Mouse (Mus musculus): ENCODE measurements around the gene Lgi2. TPM values are rescaled to one million over a fixed set of nuclear protein-coding genes. Genes with fewer than 3 reads are reported as not detected.

Lgi2 gene
- polyA plus RNA-seq, 1 experiment = not detected

DNA sequence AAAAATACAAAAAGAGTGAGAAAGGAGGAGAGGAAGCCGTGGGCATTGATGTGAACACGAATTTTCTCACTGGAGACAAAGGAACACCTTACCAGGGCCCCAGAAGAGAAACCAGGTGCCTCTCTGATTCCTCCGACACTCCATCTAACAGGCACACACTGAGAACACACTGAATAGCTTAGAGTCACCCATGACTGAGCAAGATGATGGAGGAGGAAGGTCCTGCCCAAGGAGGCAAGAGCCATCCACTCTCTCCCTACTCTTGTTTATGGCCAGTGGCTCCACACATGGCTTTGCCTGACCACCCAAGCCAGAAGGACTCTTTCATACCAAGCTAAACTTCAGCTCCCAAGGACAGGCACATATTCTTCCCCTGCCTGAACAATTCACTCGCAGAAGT, 22.5 kb downstream of the Lgi2 start:
- Histone ChIP-seq H3K4me3 (ENCODE audit: insufficient read depth, low read length) (no peak overlapping the region), H3K4me1 (ENCODE audit: control insufficient read depth, insufficient read depth, low read length) (no peaks in the 10 kb centered on the region), H3K27ac (ENCODE audit: insufficient read depth, low read depth, low read length) (no peak overlapping the region)
- TF ChIP-seq CTCF (IDR thresholded peaks at IDR 0.05; ENCODE audit: low read depth, low read length) (no peak), POLR2A (IDR thresholded peaks at IDR 0.05; ENCODE audit: borderline replicate concordance, low read depth, low read length) (no peak)

DNA sequence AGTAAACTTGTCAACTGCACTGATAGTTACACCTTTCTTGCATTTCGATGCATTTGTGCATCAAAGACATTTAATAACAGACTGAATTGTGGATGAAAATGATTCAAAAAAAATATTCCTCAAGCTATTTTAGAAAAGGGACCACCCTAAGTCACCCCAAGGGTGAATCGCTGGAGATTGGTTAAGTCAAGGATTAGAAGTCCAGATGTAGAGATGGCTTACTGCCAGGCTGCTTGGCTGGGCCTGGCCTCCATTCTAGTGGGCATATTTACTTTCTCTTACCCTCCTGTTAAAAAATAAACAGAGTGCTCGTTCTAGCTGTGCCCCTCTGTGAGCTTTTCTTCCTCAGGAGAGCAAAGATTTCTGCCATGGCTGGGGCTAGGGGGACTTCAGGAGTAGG, 26.1 kb downstream of the Lgi2 start:
- Histone ChIP-seq H3K4me1 (ENCODE audit: control insufficient read depth, insufficient read depth, low read length) (no peaks in the 10 kb centered on the region), H3K4me3 (ENCODE audit: insufficient read depth, low read length) (no peak overlapping the region), H3K27ac (ENCODE audit: insufficient read depth, low read depth, low read length) (no peak overlapping the region)
- TF ChIP-seq CTCF (IDR thresholded peaks at IDR 0.05; ENCODE audit: low read depth, low read length) = no peak
- TF ChIP-seq POLR2A (IDR thresholded peaks at IDR 0.05; ENCODE audit: borderline replicate concordance, low read depth, low read length) = no peak

DNA sequence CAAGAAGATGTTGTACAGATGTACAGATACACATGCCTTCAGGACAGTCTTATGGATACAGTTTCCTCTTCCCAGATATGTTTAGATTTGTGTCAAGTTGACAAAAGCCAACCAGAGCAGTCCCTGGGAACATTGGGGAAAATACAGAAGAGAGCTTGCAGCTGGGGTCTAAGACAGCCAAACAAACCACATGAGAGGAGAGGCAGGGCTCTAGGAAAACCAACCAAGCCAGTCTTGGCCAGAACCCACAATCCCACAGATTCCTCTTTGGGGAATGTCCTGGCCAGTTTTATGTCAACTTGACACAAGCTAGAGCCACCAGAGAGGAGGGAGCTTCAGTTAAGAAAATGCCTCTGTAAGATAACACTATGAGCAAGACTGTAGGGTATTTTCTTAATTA, 26.8 kb downstream of the Lgi2 start:
- H3K4me1 ChIP-seq (ENCODE audit: control insufficient read depth, insufficient read depth, low read length) = no peaks in the 10 kb centered on the region
- no peak overlapping the region for H3K4me3 ChIP-seq (ENCODE audit: insufficient read depth, low read length)
- no peak overlapping the region for H3K27ac ChIP-seq (ENCODE audit: insufficient read depth, low read depth, low read length)
- TF ChIP-seq CTCF (IDR thresholded peaks at IDR 0.05; ENCODE audit: low read depth, low read length) = no peak
- no peak for TF ChIP-seq POLR2A (IDR thresholded peaks at IDR 0.05; ENCODE audit: borderline replicate concordance, low read depth, low read length)

DNA sequence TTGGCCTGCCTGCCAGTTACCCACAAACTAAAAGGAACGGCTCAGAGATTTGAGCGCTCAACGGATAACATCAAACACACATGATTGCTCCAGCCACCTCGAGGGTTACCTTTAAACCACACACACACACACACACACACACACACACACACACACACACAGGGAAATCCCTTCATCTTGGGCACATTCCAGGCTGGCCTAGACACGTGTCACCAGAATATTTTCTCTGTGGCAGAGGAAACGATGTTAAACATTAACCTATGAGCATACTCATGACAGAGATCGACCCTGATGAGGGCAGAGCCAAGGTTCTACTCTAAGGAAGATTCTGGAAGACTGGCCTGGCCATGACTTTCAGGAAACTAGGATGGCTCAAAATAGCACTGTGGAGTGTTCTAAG, 29.2 kb downstream of the Lgi2 start:
- TF ChIP-seq CTCF (IDR thresholded peaks at IDR 0.05; ENCODE audit: low read depth, low read length) (no peak), POLR2A (IDR thresholded peaks at IDR 0.05; ENCODE audit: borderline replicate concordance, low read depth, low read length) (no peak)
- no peak overlapping the region for H3K27ac ChIP-seq (ENCODE audit: insufficient read depth, low read depth, low read length)
- no peak overlapping the region for H3K4me3 ChIP-seq (ENCODE audit: insufficient read depth, low read length)
- no peaks in the 10 kb centered on the region for H3K4me1 ChIP-seq (ENCODE audit: control insufficient read depth, insufficient read depth, low read length)

DNA sequence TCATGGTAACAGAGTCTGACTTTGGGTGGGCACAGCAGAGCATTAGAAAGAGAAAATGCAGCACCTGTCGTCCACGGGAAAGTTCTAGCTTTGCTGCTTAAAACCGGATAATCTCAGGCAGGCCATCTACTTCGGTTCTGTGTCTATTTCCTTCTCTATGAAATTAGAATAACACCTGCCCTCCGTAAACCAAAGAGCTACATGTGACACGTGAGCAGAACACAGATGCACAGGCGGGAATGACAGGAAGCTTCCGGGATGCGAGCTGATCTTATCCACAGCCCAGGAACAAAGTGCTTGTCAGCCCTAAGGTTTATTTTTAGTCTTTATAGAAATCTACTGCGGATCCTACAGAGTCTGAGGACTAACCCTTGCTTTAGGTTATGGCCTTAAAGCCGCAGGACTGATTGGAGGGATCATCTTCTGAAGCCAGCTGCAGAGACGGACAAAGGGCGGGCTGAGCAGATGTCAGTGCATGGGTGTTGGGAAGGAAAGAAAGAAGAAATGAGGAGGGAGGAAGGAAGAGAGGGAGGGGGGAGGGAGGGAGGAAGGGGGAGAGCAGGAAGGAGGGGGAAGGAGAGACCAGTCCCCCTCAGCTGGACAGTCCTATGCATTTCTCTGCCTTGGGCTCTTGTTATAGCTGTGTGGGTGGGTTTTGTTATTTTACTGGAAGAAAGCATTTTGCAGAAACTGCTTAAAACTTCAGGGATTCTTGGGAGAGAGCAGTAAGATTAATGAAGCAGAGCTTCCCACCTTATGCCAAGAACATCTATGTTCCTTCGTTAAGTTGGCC, 31.3 kb downstream of the Lgi2 start:
- H3K27ac ChIP-seq (ENCODE audit: insufficient read depth, low read depth, low read length) = no peak overlapping the region
- TF ChIP-seq POLR2A (IDR thresholded peaks at IDR 0.05; ENCODE audit: borderline replicate concordance, low read depth, low read length) (no peak), CTCF (IDR thresholded peaks at IDR 0.05; ENCODE audit: low read depth, low read length) (no peak)
- no peaks in the 10 kb centered on the region for H3K4me1 ChIP-seq (ENCODE audit: control insufficient read depth, insufficient read depth, low read length)
- H3K4me3 ChIP-seq (ENCODE audit: insufficient read depth, low read length) = no peak overlapping the region

DNA sequence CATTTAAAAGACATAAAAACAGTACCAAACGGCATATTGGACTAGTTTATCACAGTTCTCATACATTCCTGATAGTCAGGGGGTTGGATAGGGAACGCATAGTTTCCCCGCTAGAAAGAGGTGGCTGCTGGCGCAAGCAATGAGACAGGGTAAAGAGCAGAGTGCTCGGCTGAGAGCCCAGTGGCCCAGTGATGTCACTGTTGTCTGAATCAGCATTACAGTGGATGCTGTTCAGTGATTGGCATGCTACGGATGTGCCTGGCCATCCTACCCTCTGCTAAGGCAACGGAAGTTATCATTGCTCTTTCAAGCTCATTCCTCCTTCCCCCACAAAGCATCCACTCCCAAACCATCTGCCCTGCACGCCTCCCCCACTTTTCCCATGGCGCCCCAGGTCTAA, 32.6 kb downstream of the Lgi2 start:
- Histone ChIP-seq H3K27ac (ENCODE audit: insufficient read depth, low read depth, low read length) (no peak overlapping the region), H3K4me3 (ENCODE audit: insufficient read depth, low read length) (no peak overlapping the region), H3K4me1 (ENCODE audit: control insufficient read depth, insufficient read depth, low read length) (no peaks in the 10 kb centered on the region)
- TF ChIP-seq POLR2A (IDR thresholded peaks at IDR 0.05; ENCODE audit: borderline replicate concordance, low read depth, low read length) (no peak), CTCF (IDR thresholded peaks at IDR 0.05; ENCODE audit: low read depth, low read length) (no peak)

DNA sequence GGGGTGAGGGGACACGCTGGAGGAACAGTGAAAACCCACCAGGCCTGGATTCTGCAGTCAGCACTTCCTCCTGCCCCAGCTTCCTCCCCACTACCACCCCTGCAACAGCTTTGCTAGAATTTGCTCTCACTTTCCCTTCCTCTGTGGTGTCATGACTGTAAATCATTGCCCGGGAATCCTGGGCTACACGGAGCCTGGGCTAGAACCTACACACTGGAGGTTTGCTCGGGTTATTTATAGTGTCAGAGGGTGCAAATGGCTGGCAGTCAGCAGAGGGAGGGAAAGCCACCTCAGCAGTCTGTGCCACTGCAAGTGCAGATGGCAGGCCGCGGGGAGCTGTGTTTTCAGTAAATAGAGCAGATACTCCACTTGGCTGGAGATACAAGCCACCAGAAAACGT, 37.7 kb downstream of the Lgi2 start:
- H3K4me3 ChIP-seq (ENCODE audit: insufficient read depth, low read length) = no peak overlapping the region
- no peak for TF ChIP-seq CTCF (IDR thresholded peaks at IDR 0.05; ENCODE audit: low read depth, low read length)
- no peak for TF ChIP-seq POLR2A (IDR thresholded peaks at IDR 0.05; ENCODE audit: borderline replicate concordance, low read depth, low read length)
- H3K4me1 ChIP-seq (ENCODE audit: control insufficient read depth, insufficient read depth, low read length) = no peaks in the 10 kb centered on the region
- no peak overlapping the region for H3K27ac ChIP-seq (ENCODE audit: insufficient read depth, low read depth, low read length)

DNA sequence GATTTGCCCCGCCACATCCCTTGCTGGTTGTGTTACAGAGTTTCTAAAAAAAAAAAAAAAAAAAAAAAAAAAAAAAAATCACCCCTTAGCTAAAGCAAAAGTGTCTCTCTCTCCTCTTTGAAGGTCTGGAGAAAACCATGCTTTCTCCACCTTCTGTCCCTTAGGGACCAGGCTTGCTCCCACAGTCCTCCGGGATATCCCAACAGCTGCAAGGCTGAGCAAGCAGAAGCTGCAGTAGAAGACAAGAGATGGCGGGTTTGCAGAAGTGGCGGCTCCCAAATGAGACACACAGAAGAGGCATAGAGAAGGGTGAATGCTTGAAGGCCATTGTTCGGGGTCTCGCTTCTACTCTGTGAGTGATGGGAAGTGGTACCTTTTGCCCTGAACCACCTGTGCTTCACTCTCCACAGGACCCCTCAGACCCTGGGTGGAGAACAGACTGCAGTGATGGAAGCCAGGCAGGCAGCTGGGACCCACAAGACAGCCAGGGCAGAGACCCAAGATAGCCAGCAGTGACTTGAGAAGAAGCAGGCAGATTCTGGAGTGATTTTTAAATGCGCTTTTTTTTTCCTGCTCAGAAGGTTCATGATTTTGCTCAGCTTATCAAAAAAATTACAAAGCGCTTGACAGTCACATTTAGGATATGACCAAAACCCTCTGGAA, 39.8 kb downstream of the Lgi2 start:
- TF ChIP-seq POLR2A (IDR thresholded peaks at IDR 0.05; ENCODE audit: borderline replicate concordance, low read depth, low read length) (no peak), CTCF (IDR thresholded peaks at IDR 0.05; ENCODE audit: low read depth, low read length) (no peak)
- H3K4me1 ChIP-seq (ENCODE audit: control insufficient read depth, insufficient read depth, low read length) = no peaks in the 10 kb centered on the region
- no peak overlapping the region for H3K27ac ChIP-seq (ENCODE audit: insufficient read depth, low read depth, low read length)
- no peak overlapping the region for H3K4me3 ChIP-seq (ENCODE audit: insufficient read depth, low read length)

DNA sequence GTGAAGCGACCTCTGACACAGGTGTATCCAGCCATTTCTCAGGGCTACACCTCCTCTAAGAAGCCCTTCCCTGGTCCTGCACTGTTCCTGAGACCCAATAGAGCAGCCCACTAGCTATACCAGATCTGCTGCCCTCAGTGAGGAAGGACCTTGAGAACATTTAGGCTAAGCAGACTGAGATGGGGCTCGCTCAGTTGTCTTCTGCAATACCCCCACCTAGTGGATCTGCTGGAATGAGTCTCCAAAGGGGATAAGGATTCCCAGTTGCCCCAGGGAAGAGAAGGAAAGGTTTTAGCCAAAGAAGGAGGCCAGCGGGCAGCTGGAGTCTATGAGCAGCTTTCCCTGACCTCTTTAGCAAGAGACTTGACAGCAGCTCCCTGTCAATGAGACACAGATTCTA, 42.1 kb downstream of the Lgi2 start:
- H3K27ac ChIP-seq (ENCODE audit: insufficient read depth, low read depth, low read length) = no peak overlapping the region
- TF ChIP-seq POLR2A (IDR thresholded peaks at IDR 0.05; ENCODE audit: borderline replicate concordance, low read depth, low read length) (no peak), CTCF (IDR thresholded peaks at IDR 0.05; ENCODE audit: low read depth, low read length) (no peak)

DNA sequence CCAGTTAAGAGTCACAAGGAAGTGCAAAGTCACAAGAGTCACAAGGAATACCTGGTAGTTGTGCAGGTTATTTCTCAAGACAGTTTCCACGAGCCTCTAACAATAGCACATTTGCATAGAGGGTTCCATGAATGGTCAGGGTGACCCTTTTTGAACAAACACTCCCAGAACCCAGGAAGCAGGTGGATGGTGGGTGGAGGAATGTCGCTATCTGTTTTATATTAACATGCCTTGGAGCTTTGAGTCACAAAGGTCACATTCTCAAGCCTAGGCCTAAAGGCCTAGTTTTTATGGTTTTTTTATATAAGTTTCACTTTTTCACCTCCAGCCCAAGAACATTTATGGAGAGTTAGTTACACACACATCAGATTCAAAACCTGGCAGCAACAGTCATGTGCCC, 46.3 kb downstream of the Lgi2 start:
- H3K4me3 ChIP-seq (ENCODE audit: insufficient read depth, low read length) = no peak overlapping the region
- H3K27ac ChIP-seq (ENCODE audit: insufficient read depth, low read depth, low read length) = no peak overlapping the region
- TF ChIP-seq CTCF (IDR thresholded peaks at IDR 0.05; ENCODE audit: low read depth, low read length) (no peak), POLR2A (IDR thresholded peaks at IDR 0.05; ENCODE audit: borderline replicate concordance, low read depth, low read length) (no peak)
- no peaks in the 10 kb centered on the region for H3K4me1 ChIP-seq (ENCODE audit: control insufficient read depth, insufficient read depth, low read length)

More for the DNA sequence above, 42.1 kb downstream of the Lgi2 start:
- Histone ChIP-seq H3K4me1 (ENCODE audit: control insufficient read depth, insufficient read depth, low read length) (no peaks in the 10 kb centered on the region), H3K4me3 (ENCODE audit: insufficient read depth, low read length) (no peak overlapping the region)
